ENCODE assay signal across 8 mouse cellular contexts in the genomic region with DNA sequence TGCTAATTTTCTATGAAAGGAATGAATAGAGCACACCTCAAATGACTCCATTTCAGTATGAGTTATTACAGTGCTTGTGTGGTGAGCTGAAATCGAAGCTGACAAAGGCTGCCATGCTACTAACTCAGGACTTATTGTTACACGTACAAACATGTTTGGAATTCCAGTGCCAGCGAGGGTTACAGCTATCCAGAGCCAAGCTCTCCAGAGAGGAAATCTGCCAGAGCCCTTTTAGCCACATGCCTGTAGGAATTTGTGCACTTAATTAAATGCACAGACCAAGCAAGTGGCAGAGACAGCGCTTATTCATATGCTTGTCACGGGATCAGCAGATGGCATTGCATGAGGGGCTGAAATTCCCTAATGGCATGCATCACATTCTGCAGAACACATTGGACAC.
DNase-seq lines count a peak whose midpoint lies in the region; ATAC-seq lines count a peak whose summit lies in the region.
"Had no signal": no experiment of that assay in that cellular context is flagged by ENCODE, and none has a peak within 500 bp of the region (broad histone marks: within the 10 kb centered on the region; RNA-seq: fewer than 3 reads in every experiment).

No protein-coding gene starts in this region.

- H3K9me3 ChIP-seq in heart, embryonic 13.5 days: no peaks in the 10 kb centered on the region
- no peaks in the 10 kb centered on the region for H3K9me3 ChIP-seq in limb, embryonic 13.5 days

- H3K36me3 ChIP-seq in heart, embryonic 13.5 days: no peaks in the 10 kb centered on the region
- H3K36me3 ChIP-seq in limb, embryonic 13.5 days: no peaks in the 10 kb centered on the region

- H3K4me2 ChIP-seq in heart, embryonic 13.5 days: peak overlapping the region; percentile 3; the same call in 1 of the 2 replicates
- 0 out of 2 replicates have a peak overlapping the region, but pooled peaks have one; percentile 4 for H3K4me2 ChIP-seq in limb, embryonic 13.5 days (replicated peaks)

- 22% methylated on average over 5 of the region's 5 CpGs for WGBS in heart, embryonic 13.5 days
- WGBS in limb, embryonic 13.5 days: 20% methylated on average over 5 of the region's 5 CpGs

- DNase-seq in R1 (ENCODE audit: low read depth, low spot score): peak; percentile 3
- DNase-seq in embryo, embryonic 10.5 days (ENCODE audit: low spot score): peak; percentile 47
- no peak for DNase-seq in urinary bladder, postnatal 4 days (ENCODE audit: low spot score in 2 of 2)
- no peak for DNase-seq in left cerebral cortex, adult 9 months (ENCODE audit: low spot score in 2 of 2)
- no peak for DNase-seq in adrenal gland, postnatal 25 days

- no peak; the same call in 1 of the 2 replicates for ATAC-seq in heart, embryonic 13.5 days (ENCODE audit: extremely low read depth, insufficient number of reproducible peaks, low FRiP score, low TSS enrichment)
- peak; percentile 59; the same call in 1 of the 2 replicates for ATAC-seq in limb, embryonic 13.5 days (ENCODE audit: low FRiP score, low read depth)

- no peak overlapping the region for H3K4me3 ChIP-seq in heart, embryonic 13.5 days
- H3K4me3 ChIP-seq in limb, embryonic 13.5 days: no peak overlapping the region

- peaks cover 14% of the 10 kb centered on the region for H3K4me1 ChIP-seq in heart, embryonic 13.5 days
- peaks cover 15% of the 10 kb centered on the region for H3K4me1 ChIP-seq in limb, embryonic 13.5 days

- H3K9ac ChIP-seq in heart, embryonic 13.5 days: no peak overlapping the region
- no peak overlapping the region for H3K9ac ChIP-seq in limb, embryonic 13.5 days
- H3K9ac ChIP-seq: liver, embryonic 14.5 days had no signal

- no peaks in the 10 kb centered on the region for H3K27me3 ChIP-seq in heart, embryonic 13.5 days (replicated peaks)
- H3K27me3 ChIP-seq in limb, embryonic 13.5 days: no peaks in the 10 kb centered on the region

- H3K27ac ChIP-seq in heart, embryonic 13.5 days (replicated peaks): peak overlapping the region; percentile 61
- no peak overlapping the region for H3K27ac ChIP-seq in limb, embryonic 13.5 days
- H3K27ac ChIP-seq: liver, embryonic 14.5 days had no signal

Comparison
In these comparisons a context has a peak if more than half of its experiments do, and no peak if none do; other contexts are left out.
1. DNase-seq: peak in R1 (single experiment) and embryo, embryonic 10.5 days (single experiment); none in urinary bladder, postnatal 4 days (0 of 2), left cerebral cortex, adult 9 months (0 of 2) and adrenal gland, postnatal 25 days (single experiment).